Mouse (Mus musculus) adrenal gland, adult (tissue): ENCODE measurements at regions not wholly inside any gene's neighbourhood (a gene's known extent, or its start where the extent isn't known, plus 50 kb on each side); places are given as distances from the start of the nearest gene placed in this dataset.
"Not testable (repeated sequence)": the region's sequence is repeated elsewhere in the genome, so short reads cannot be mapped to it uniquely, and the experiment has no call there.

Experiments
- DNase-seq, 2 experiments: peaks; one replicate each; pipeline ENCODE4 v3.0.0; 2022 to 2023; ENCODE audit warnings: low spot score in 1 of 2; ENCODE audit not compliant: inconsistent age in 2 of 2

DNA sequence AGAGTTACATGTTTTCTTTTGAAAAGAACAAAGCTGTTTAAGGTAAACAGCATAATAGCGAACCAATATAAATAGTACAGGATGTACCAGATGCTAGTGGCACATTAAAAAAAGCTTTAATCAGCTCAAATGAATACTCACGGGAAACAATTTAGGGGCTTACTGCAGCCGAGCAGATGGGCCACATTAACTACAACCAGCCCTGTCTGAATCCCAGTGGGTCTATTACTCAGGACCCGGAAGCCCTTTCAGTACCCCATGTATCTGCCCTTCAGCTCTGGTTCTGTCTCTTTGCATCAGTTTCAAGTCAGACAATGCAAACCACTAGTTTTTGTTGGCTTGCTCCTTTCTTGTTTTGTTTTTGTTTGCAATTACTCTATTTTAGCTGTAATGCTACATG is 210.9 kb upstream of the Crbn start:
- DNase-seq: no peak

DNA sequence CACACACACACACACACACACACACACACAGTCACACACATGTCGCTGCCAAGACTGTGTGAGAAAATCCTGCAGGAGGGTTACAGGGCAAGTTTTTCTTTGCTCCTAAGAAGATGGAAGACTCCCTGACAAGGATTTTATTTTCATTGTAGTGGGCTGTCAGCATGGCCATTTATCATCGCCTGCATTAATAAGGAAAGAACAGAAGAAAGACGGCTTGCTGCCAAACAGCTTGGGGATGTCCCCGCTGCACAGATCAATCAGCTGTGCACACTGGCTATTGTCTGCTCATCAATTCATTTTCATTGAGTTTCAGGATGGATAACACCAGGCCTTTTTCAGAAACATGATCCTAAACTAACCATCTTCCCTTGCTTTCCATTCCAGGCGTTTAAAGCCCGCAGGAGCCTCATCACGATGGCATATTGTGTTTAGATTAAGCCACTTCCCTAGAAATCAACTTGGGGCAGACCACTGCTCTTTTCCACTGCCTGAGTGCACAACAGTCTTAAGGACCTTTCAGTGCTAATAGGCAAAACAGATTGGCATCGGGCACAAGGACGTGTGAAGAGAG is 213.1 kb upstream of the Crbn start:
- DNase-seq: peak in 1 of 2 experiments; percentile 48

- DNase-seq: no peak
Measured at GRCm38 (mm10) chr6:107019126-107019525, 219.2 kb upstream of the Crbn start.

- DNase-seq: no peak
Measured at GRCm38 (mm10) chr6:107045177-107045576, 245.3 kb upstream of the Crbn start.

DNA sequence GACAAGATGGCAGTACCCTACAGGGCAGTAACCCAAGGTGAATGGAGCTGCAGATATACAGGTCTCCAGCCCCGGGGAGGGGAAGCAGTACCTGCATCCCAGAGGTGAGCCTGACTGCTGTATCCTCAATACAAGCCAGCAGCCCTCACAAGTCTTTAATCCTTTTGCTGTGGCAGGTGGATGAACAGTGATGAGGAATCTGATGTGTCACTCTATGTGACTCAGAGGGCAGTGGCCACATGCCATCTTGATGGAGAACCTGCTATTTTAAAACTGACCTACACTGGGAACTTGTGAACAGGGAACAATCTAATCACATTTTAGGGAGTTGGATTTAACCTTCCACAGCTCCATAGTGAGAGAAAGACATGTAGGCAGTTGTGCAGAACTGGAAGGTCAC is 251.7 kb upstream of the Crbn start:
- peak; percentile 34 to 59 for DNase-seq

GRCm38 (mm10) chr6:107052180-107052579 is 252.3 kb upstream of the Crbn start:
- no peak for DNase-seq

- no peak for DNase-seq
Measured at GRCm38 (mm10) chr6:107059001-107059765, 259.3 kb upstream of the Crbn start.

DNA sequence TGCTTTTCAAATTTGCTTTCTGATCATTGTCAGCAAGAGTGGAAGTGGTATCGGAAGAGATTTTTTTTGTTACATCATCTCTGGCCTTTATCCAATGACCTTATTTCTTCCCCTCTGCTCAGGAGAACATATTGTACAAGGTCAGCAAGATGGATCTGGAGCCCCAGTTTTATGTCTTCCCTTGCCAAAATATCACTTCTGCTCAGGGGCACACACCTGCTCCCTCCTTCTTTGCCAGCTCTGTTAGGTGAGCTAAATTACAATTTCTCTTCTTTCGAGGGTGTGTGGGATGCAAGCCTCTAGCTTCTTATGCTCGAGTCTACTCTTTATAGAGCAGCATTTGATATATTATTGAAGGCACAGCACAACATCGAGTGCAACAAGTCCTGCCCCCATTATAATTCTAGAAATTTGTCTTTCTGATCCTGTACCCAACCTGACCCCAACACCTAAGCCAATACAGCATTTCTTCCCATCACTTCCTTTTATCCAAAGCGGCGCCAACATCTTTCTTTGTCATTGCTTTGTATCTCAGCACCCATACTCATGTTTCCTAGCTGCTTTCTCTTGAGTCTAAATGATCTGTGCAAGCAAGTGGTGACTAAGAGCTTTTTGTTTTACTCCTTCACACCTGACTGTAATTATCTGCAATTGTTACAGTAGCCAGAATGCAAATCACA is 263.1 kb upstream of the Crbn start:
- DNase-seq: peak in 1 of 2 experiments; percentile 20

GRCm38 (mm10) chr6:107070441-107070840 is 270.6 kb upstream of the Crbn start:
- DNase-seq: no peak

DNA sequence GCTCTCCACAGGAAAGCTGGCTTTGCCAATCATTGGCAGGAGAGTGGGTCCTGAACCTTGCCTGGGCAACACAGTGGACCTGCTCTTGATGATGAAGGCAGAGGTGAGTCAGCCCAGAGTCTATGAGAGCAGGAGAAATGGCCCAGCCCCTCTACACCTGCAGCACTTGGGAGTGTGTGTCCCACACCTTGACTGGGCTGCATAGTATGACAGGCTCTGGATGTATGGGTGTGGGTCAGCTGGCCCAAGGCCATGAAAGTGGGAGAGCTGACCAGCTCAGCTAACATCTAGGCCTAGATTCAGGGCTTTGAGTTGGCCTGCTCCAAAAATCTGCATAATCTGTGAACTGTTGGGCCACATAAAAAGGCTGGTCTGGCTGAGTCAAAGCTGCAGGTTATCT is 292.7 kb upstream of the Crbn start:
- no peak for DNase-seq

DNA sequence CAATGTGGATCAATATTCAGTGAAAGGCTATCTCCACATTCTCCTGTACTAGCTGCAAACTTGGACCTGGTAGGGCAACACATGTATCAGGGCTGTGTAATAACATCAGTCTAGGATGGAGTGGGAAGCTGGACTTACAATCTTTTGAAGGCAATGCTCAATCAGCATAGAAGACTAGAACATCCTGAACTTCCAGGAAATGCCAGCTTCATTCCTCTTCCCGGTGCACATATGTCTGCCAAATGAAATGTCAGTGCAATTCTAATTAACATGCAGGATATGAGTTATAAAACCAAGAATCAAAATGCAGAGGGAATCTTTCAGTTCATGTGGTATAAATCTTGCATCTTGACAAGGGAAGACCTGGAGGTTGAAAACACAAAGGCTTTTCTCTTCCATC is 328.8 kb upstream of the Crbn start:
- DNase-seq: no peak

GRCm38 (mm10) chr6:107167736-107168491 is 361.7 kb upstream of the Lrrn1 start:
- no peak for DNase-seq

DNA sequence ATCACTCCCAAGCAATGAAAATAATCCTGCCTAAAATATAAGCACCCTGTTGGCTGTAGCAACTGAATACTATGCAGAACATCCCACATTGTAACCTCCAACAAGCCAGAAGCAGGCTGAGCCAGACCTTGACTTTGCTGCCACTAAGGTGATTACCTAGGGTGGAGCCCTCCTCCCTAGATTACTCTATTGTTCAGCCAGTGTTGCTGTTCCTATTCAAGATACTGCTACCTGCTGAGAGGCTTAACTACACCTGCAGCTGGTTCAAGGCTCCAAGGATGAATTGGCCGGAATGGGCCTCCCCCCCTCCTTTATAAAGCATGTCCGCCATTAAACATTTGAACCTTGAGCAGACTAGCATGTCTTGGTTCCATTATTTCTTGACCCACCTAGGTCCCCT is 311.3 kb upstream of the Lrrn1 start:
- DNase-seq: no peak

- DNase-seq: no peak
Measured at GRCm38 (mm10) chr6:107218721-107219120, 310.8 kb upstream of the Lrrn1 start.

DNA sequence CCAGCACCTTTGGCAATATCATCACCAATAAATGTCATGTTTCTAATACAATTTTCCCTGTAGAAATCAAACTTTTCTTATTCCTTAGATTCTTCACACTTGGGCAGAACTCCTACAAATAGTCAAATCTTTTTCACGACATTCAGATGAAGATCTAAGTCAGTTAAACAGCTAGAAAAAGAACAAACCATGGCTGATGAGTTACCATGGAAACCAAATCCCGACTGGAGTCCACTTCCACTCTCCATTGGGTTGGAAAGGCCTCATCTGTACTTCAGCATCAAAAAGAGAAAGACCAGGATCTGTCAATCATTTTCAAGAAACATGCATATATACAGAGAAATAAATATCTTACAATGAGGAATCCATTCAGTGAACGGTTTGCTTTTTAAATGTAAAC is 307.0 kb upstream of the Lrrn1 start:
- no peak for DNase-seq

- DNase-seq: not testable (repeated sequence)
Measured at GRCm38 (mm10) chr6:107229843-107230242, 299.7 kb upstream of the Lrrn1 start.

- DNase-seq: no peak
Measured at GRCm38 (mm10) chr6:107237692-107238091, 291.9 kb upstream of the Lrrn1 start.

DNA sequence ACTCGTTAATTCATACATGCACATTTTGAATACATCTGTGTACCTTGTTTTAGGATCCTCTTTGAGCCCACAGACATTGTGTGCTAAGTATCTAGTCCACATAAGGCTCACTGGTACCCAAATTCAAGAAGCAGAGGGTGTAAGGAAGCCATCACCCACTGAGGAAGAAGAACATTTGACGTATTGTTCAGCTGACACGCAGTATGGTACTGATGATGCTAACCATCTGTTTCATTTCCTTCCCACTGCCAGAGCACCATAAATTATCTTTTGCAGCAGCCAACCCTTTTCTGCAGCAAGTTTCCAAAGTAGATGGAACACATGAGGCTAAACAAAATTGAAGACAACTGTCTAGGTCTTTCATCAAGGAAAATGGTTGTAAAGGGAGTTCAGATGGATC is 285.6 kb upstream of the Lrrn1 start:
- DNase-seq: no peak

- no peak for DNase-seq
Measured at GRCm38 (mm10) chr6:107280348-107280747, 249.2 kb upstream of the Lrrn1 start.

DNA sequence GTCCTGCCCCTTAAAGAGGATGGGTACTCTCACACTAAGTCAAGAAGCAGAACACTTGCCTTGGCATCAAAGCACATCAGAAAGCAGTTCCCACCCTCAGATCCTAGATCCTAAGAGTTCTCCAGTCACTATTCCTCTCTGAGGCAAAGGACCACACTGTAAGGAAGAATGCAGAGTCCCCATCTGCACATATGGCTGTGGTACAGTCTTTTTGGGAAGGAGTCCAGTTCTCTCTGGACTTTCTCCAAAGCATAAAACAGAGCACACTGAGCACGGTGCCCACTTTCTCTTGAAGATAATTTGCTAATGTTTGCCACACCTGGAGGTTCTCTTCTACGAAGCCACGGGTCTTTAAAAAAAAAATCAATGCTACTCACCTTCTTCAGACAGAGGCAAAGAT is 238.7 kb upstream of the Lrrn1 start:
- DNase-seq: no peak

DNA sequence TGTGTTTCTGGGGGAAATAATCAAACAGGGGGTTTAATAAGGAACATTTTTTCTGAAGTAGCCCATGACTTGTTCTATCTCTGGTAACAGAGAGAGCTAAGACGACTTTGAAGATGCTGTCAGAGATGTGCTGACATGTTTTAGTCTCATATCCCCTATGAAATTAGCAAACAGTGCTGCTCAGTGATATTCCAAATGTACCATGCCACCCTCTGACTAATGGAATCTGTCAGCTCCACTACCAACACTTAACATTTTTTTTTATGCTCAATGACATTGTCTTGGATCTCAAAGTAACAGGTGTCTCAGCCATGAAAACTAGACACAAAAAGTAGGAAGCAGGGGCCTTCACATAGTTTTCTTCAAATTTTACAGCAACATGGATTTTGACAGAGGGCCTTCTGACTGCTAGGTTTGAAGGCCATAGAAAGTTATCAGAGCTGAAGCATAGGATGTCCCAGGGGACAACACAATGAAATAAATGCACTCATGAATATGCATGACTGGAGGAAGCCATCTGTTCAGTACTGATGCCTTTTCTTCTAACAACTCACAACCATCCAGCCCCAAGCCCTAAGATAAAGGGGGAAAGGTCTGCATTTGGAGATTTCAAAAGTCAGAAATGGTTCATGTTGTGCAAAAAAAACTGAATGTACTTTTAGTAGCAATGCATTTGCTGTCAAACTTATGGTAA is 225.7 kb upstream of the Lrrn1 start:
- no peak for DNase-seq
